Mouse (Mus musculus) limb, embryonic 12.5 days (tissue): Measurements from ENCODE around the gene Rbfox3. TPM values are rescaled to one million over a fixed set of nuclear protein-coding genes. Genes with fewer than 3 reads are reported as not detected.

Experiments used
- ATAC-seq: fragments of 200-750 bp; cut with Nextera tagmentation; 2 replicates; pipeline ENCODE4 v1.8.0; 2017; ENCODE audit warnings: low read depth, moderate TSS enrichment; ENCODE audit not compliant: insufficient number of reproducible peaks, insufficient read depth, low FRiP score, low TSS enrichment
- H3K27ac ChIP-seq: fragments of 300-500 bp; sonication (generic); 2 replicates; pipeline ENCODE4 v1.5.1; 2016; ENCODE audit warnings: mild to moderate bottlenecking, moderate library complexity
- H3K27me3 ChIP-seq: fragments of 300-500 bp; sonication (generic); 2 replicates; pipeline ENCODE4 v1.6.1; 2016; ENCODE audit warnings: mild to moderate bottlenecking, moderate library complexity
- H3K36me3 ChIP-seq: fragments of 300-500 bp; sonication (generic); 2 replicates; pipeline ENCODE4 v1.6.1; 2016; ENCODE audit warnings: mild to moderate bottlenecking, moderate library complexity
- H3K4me1 ChIP-seq: fragments of 300-500 bp; sonication (generic); replicated peaks from 2 replicates; pipeline ENCODE4 v1.6.1; 2016
- H3K4me2 ChIP-seq: fragments of 300-500 bp; sonication (generic); 2 replicates; pipeline ENCODE4 v1.6.1; 2016; ENCODE audit warnings: mild to moderate bottlenecking, moderate library complexity
- H3K4me3 ChIP-seq: fragments of 300-500 bp; sonication (generic); replicated peaks from 2 replicates; pipeline ENCODE4 v1.5.1; 2016; ENCODE audit warnings: mild to moderate bottlenecking
- H3K9ac ChIP-seq: fragments of 300-500 bp; sonication (generic); replicated peaks from 2 replicates; pipeline ENCODE4 v1.6.1; 2016; ENCODE audit warnings: mild to moderate bottlenecking, moderate library complexity
- H3K9me3 ChIP-seq: fragments of 300-500 bp; sonication (generic); 2 replicates; pipeline ENCODE4 v1.6.1; 2016; ENCODE audit warnings: mild to moderate bottlenecking, moderate library complexity
- whole genome bisulfite sequencing: fragments of 180-500 bp; shearing (Covaris S2); methylation state at CpG from one replicate; pipeline ENCODE4 v1.1.7; 2016; 5-methylcytosine and 5-hydroxymethylcytosine counted together
- polyA plus RNA-seq: library from polyadenylated mRNA; unstranded; fragments of >200 nt; fragmentation: Nextera tagmentation; extraction: Ambion mirVana; gene quantifications from 2 replicates; pipeline ENCODE4 v1.2.1, GENCODE M21; 2016

The Rbfox3 gene
- polyA plus RNA-seq, 1 experiment from 2014 or later: 3.9 TPM

- peaks cover 49% of the 10 kb centered on the region for H3K4me1 ChIP-seq
- no peaks in the 10 kb centered on the region for H3K36me3 ChIP-seq
- no peaks in the 10 kb centered on the region for H3K9me3 ChIP-seq
- 0 out of 2 replicates have a peak overlapping the region, but pooled peaks have one; percentile 100 for H3K4me2 ChIP-seq
- no peak overlapping the region for H3K27ac ChIP-seq
- 21% methylated on average over 12 of the region's 12 CpGs for WGBS
- no peak overlapping the region for H3K4me3 ChIP-seq
- no peak for ATAC-seq
- H3K27me3 ChIP-seq: peaks cover 74% of the 10 kb centered on the region
- H3K9ac ChIP-seq: no peak overlapping the region
These were observed 5.1 kb downstream of the Rbfox3 start for GRCm38 (mm10) chr11:118906131-118906823.

- 70% methylated on average over 11 of the region's 11 CpGs for WGBS
- Histone ChIP-seq H3K36me3 (no peaks in the 10 kb centered on the region), H3K4me1 (peaks cover 44% of the 10 kb centered on the region), H3K4me3 (no peak overlapping the region), H3K9me3 (no peaks in the 10 kb centered on the region), H3K27me3 (peaks cover 72% of the 10 kb centered on the region), H3K9ac (no peak overlapping the region), H3K4me2 (no peak overlapping the region), H3K27ac (no peak overlapping the region)
- no peak for ATAC-seq
These were observed 5.7 kb downstream of the Rbfox3 start for GRCm38 (mm10) chr11:118905656-118906055.

GRCm38 (mm10) chr11:118904253-118904652, 7.1 kb downstream of the Rbfox3 start:
- H3K27ac ChIP-seq: no peak overlapping the region
- H3K4me1 ChIP-seq: peaks cover 41% of the 10 kb centered on the region
- H3K9ac ChIP-seq: no peak overlapping the region
- H3K9me3 ChIP-seq: no peaks in the 10 kb centered on the region
- no peak overlapping the region for H3K4me2 ChIP-seq
- H3K4me3 ChIP-seq: no peak overlapping the region
- H3K36me3 ChIP-seq: no peaks in the 10 kb centered on the region
- peaks cover 69% of the 10 kb centered on the region for H3K27me3 ChIP-seq
- 92% methylated on average over 6 of the region's 6 CpGs for WGBS
- no peak for ATAC-seq

- Histone ChIP-seq H3K36me3 (no peaks in the 10 kb centered on the region), H3K4me3 (no peak overlapping the region), H3K4me2 (no peak overlapping the region), H3K9ac (no peak overlapping the region), H3K27ac (no peak overlapping the region), H3K9me3 (no peaks in the 10 kb centered on the region), H3K4me1 (peaks cover 30% of the 10 kb centered on the region), H3K27me3 (peaks cover 38% of the 10 kb centered on the region)
- no peak for ATAC-seq
- WGBS: 44% methylated on average over 26 of the region's 26 CpGs
These were observed 11.4 kb downstream of the Rbfox3 start for GRCm38 (mm10) chr11:118899771-118900545.

- H3K9me3 ChIP-seq: no peaks in the 10 kb centered on the region
- H3K4me2 ChIP-seq: no peak overlapping the region
- ATAC-seq: no peak
- H3K27me3 ChIP-seq: peaks cover 32% of the 10 kb centered on the region
- WGBS: 43% methylated on average over 11 of the region's 11 CpGs
- H3K36me3 ChIP-seq: no peaks in the 10 kb centered on the region
- H3K4me3 ChIP-seq: no peak overlapping the region
- H3K27ac ChIP-seq: no peak overlapping the region
- no peak overlapping the region for H3K9ac ChIP-seq
- H3K4me1 ChIP-seq: peaks cover 30% of the 10 kb centered on the region
These were observed 12.8 kb downstream of the Rbfox3 start for GRCm38 (mm10) chr11:118898643-118899042.

GRCm38 (mm10) chr11:118898156-118898555, 13.2 kb downstream of the Rbfox3 start:
- Histone ChIP-seq H3K27me3 (peaks cover 27% of the 10 kb centered on the region), H3K4me1 (peaks cover 30% of the 10 kb centered on the region), H3K4me2 (no peak overlapping the region), H3K9me3 (no peaks in the 10 kb centered on the region), H3K9ac (no peak overlapping the region), H3K4me3 (no peak overlapping the region), H3K36me3 (no peaks in the 10 kb centered on the region), H3K27ac (no peak overlapping the region)
- no peak for ATAC-seq
- WGBS: 34% methylated on average over 10 of the region's 10 CpGs

- WGBS: 56% methylated on average over 21 of the region's 21 CpGs
- Histone ChIP-seq H3K27ac (no peak overlapping the region), H3K4me1 (peaks cover 30% of the 10 kb centered on the region)
These were observed 14.1 kb downstream of the Rbfox3 start for GRCm38 (mm10) chr11:118897114-118897841.

GRCm38 (mm10) chr11:118896032-118896675, 15.2 kb downstream of the Rbfox3 start:
- Histone ChIP-seq H3K9ac (no peak overlapping the region), H3K4me3 (no peak overlapping the region), H3K9me3 (no peaks in the 10 kb centered on the region), H3K4me1 (peaks cover 30% of the 10 kb centered on the region), H3K4me2 (no peak overlapping the region), H3K27ac (no peak overlapping the region), H3K36me3 (no peaks in the 10 kb centered on the region), H3K27me3 (peaks cover 27% of the 10 kb centered on the region)
- WGBS: 55% methylated on average over 16 of the region's 16 CpGs
- no peak for ATAC-seq

More at GRCm38 (mm10) chr11:118897114-118897841, 14.1 kb downstream of the Rbfox3 start:
- Histone ChIP-seq H3K9ac (no peak overlapping the region), H3K4me2 (no peak overlapping the region), H3K9me3 (no peaks in the 10 kb centered on the region), H3K4me3 (no peak overlapping the region), H3K27me3 (peaks cover 27% of the 10 kb centered on the region), H3K36me3 (no peaks in the 10 kb centered on the region)
- ATAC-seq: no peak

- Histone ChIP-seq H3K27me3 (peaks cover 20% of the 10 kb centered on the region), H3K27ac (no peak overlapping the region)
These were observed 16.6 kb downstream of the Rbfox3 start for GRCm38 (mm10) chr11:118894835-118895234.

GRCm38 (mm10) chr11:118894196-118894595, 17.2 kb downstream of the Rbfox3 start:
- Histone ChIP-seq H3K36me3 (no peaks in the 10 kb centered on the region), H3K9ac (no peak overlapping the region), H3K9me3 (no peaks in the 10 kb centered on the region), H3K4me3 (no peak overlapping the region), H3K4me1 (peaks cover 20% of the 10 kb centered on the region), H3K4me2 (no peak overlapping the region), H3K27ac (no peak overlapping the region), H3K27me3 (peaks cover 19% of the 10 kb centered on the region)
- WGBS: 89% methylated on average over 4 of the region's 4 CpGs
- no peak for ATAC-seq

More at GRCm38 (mm10) chr11:118894835-118895234, 16.6 kb downstream of the Rbfox3 start:
- H3K4me3 ChIP-seq: no peak overlapping the region
- ATAC-seq: no peak
- H3K4me2 ChIP-seq: no peak overlapping the region
- no peaks in the 10 kb centered on the region for H3K36me3 ChIP-seq
- WGBS: 83% methylated on average over 5 of the region's 5 CpGs
- no peaks in the 10 kb centered on the region for H3K9me3 ChIP-seq
- peaks cover 24% of the 10 kb centered on the region for H3K4me1 ChIP-seq
- no peak overlapping the region for H3K9ac ChIP-seq
